9 mouse cellular contexts compared by ENCODE assay signal in the genomic region with DNA sequence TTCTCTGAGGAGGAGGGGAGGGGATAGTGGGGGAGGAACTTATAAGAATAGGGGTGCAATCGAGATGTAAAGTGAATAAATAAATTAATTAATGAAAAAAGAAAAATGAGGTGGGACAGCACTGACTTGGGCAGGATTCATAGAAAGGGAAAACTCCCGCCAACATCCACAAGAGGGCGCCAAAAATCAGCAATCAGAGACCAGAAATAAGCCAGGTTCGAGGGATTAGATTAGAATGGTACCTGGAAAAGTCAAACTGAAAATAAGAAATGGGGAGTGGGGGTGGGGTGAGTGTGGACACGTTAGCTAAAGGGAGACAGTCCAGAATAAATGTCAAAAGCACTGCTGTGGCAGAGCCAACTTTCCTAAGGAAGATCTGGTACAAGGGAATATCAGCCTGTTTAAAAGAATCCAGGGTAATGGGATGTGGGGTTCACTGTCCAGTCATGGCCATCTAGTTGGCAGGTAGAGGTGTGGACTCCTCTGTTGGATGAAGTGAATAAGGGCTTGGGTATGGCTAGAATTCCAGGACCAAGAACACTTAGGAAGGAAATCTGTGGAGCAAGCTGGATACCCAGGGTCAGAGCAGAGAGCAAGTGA. TPM values are rescaled to one million over a fixed set of nuclear protein-coding genes. Genes with fewer than 3 reads are reported as not detected.
DNase-seq lines count a peak whose midpoint lies in the region; ATAC-seq and TF ChIP-seq lines count a peak whose summit lies in the region.
"Had no signal": no experiment of that assay in that cellular context is flagged by ENCODE, and none has a peak within 500 bp of the region (broad histone marks: within the 10 kb centered on the region; RNA-seq: fewer than 3 reads in every experiment).

No protein-coding gene starts in this region.

- TF ChIP-seq CTCF in ES-Bruce4 (IDR thresholded peaks at IDR 0.05; ENCODE audit: low read depth, low read length): peak; percentile 5

- TF ChIP-seq EP300 in ES-Bruce4 (IDR thresholded peaks at IDR 0.05; ENCODE audit: insufficient read depth, low read depth, low read length): no peak

- H3K9me3 ChIP-seq in ES-Bruce4 (replicated peaks; ENCODE audit: control insufficient read depth, insufficient read depth, low read length, poor library complexity, severe bottlenecking): no peaks in the 10 kb centered on the region
- H3K9me3 ChIP-seq in liver, embryonic 15.5 days (replicated peaks): no peaks in the 10 kb centered on the region
- H3K9me3 ChIP-seq in neural tube, embryonic 12.5 days: no peaks in the 10 kb centered on the region
- H3K9me3 ChIP-seq: heart, embryonic 13.5 days had no signal

- no peaks in the 10 kb centered on the region for H3K4me1 ChIP-seq in ES-Bruce4 (ENCODE audit: control insufficient read depth, insufficient read depth, low read length)
- 0 out of 2 replicates have a peak, but pooled peaks cover 3% of the 10 kb centered on the region for H3K4me1 ChIP-seq in liver, embryonic 15.5 days (replicated peaks)
- H3K4me1 ChIP-seq in neural tube, embryonic 12.5 days: peaks cover 3% of the 10 kb centered on the region; the same call in 1 of the 2 replicates

- intact Hi-C loops in heart, postnatal 36 days (cut with DNase I): loop anchor here (1.0 to 2.0 kb wide), 3 partner anchors 44 to 356 kb away; no protein-coding TSS in a partner anchor

- no peaks in the 10 kb centered on the region for H3K27me3 ChIP-seq in ES-Bruce4 (ENCODE audit: control insufficient read depth, insufficient read depth, low read length, poor library complexity, severe bottlenecking)
- H3K27me3 ChIP-seq in liver, embryonic 15.5 days: no peaks in the 10 kb centered on the region
- no peaks in the 10 kb centered on the region for H3K27me3 ChIP-seq in neural tube, embryonic 12.5 days (replicated peaks)
- H3K27me3 ChIP-seq: heart, embryonic 13.5 days had no signal

- H3K4me2 ChIP-seq in liver, embryonic 15.5 days: no peak overlapping the region
- no peak overlapping the region for H3K4me2 ChIP-seq in neural tube, embryonic 12.5 days (replicated peaks)
- H3K4me2 ChIP-seq: heart, embryonic 13.5 days had no signal

- no peak for TF ChIP-seq POLR2A in ES-Bruce4 (IDR thresholded peaks at IDR 0.05; ENCODE audit: insufficient read depth, low read length)

- no peak overlapping the region for H3K9ac ChIP-seq in ES-Bruce4 (ENCODE audit: low read depth, poor library complexity, severe bottlenecking)
- H3K9ac ChIP-seq in liver, embryonic 15.5 days: peak overlapping the region; percentile 8; the same call in 1 of the 2 replicates
- no peak overlapping the region for H3K9ac ChIP-seq in neural tube, embryonic 12.5 days
- H3K9ac ChIP-seq: heart, embryonic 13.5 days had no signal

- no peaks in the 10 kb centered on the region for H3K36me3 ChIP-seq in ES-Bruce4 (ENCODE audit: control insufficient read depth, insufficient read depth, low read length, poor library complexity, severe bottlenecking)
- H3K36me3 ChIP-seq in liver, embryonic 15.5 days (replicated peaks): no peaks in the 10 kb centered on the region
- H3K36me3 ChIP-seq in neural tube, embryonic 12.5 days: no peaks in the 10 kb centered on the region
- H3K36me3 ChIP-seq: heart, embryonic 13.5 days had no signal

- peak; percentile 72 for DNase-seq in adrenal gland, postnatal 14 days
- DNase-seq in heart, postnatal 36 days: peak; percentile 74 to 84
- DNase-seq in kidney, postnatal 36 days: peak; percentile 67 to 87
- DNase-seq in thymus, postnatal 0 days (ENCODE audit: low spot score): peak; percentile 61

- no peak overlapping the region for H3K4me3 ChIP-seq in ES-Bruce4 (ENCODE audit: low read depth, low read length)
- no peak overlapping the region for H3K4me3 ChIP-seq in liver, embryonic 15.5 days (replicated peaks)
- no peak overlapping the region for H3K4me3 ChIP-seq in neural tube, embryonic 12.5 days
- H3K4me3 ChIP-seq: heart, embryonic 13.5 days had no signal

- peak; percentile 78 for ATAC-seq in erythroblast, adult 5-6 weeks (replicated peaks; ENCODE audit: low FRiP score, poor library complexity, severe bottlenecking)
- no peak for ATAC-seq in liver, embryonic 15.5 days (ENCODE audit: insufficient read depth)
- peak; percentile 51 for ATAC-seq in neural tube, embryonic 12.5 days (ENCODE audit: low FRiP score, low read depth)

- no peak overlapping the region for H3K27ac ChIP-seq in ES-Bruce4 (ENCODE audit: insufficient read depth, low read length)
- no peak overlapping the region for H3K27ac ChIP-seq in liver, embryonic 15.5 days (replicated peaks)
- no peak overlapping the region for H3K27ac ChIP-seq in neural tube, embryonic 12.5 days
- H3K27ac ChIP-seq: heart, embryonic 13.5 days had no signal

- WGBS in liver, embryonic 15.5 days (ENCODE audit: insufficient replicate concordance): under 1% methylated on average over 5 of the region's 5 CpGs
- 2% methylated on average over 5 of the region's 5 CpGs for WGBS in neural tube, embryonic 12.5 days

RNA-seq across cellular contexts. Expression of gene Hmcn1, which starts 41.9 kb away (rescaled TPM):
- 1.4 and 1.6 TPM in 2 replicates for polyA plus RNA-seq in ES-Bruce4 (2011; ENCODE audit: insufficient read depth, insufficient read length, low read depth, missing spikeins)
- total RNA-seq in adrenal gland, postnatal 14 days (2021): 4.2 and 6.9 TPM in 2 replicates
- total RNA-seq in erythroblast, adult 5-6 weeks (2015; ENCODE audit: low replicate concordance): not detected in 2 replicates
- total RNA-seq in erythroblast, adult 5-6 weeks (2017; ENCODE audit: low replicate concordance): not detected in 2 replicates
- 10 to 100 TPM; 12.9 to 13.1 TPM for total RNA-seq in heart, postnatal 36 days (2021)
- 1.7 and 2.0 TPM in 2 replicates for polyA plus RNA-seq in liver, embryonic 15.5 days (2015; fragmentation: Nextera tagmentation; extraction: Ambion mirVana)
- polyA plus RNA-seq in neural tube, embryonic 12.5 days (2016; fragmentation: Nextera tagmentation; extraction: Ambion mirVana): 8.8 and 9.1 TPM in 2 replicates
- polyA plus RNA-seq in thymus, postnatal 0 days (2015; fragmentation: Nextera tagmentation; extraction: Ambion mirVana): 0.13 and 0.29 TPM in 2 replicates
